Mouse (Mus musculus) cerebellum, adult 2 months (tissue): ENCODE measurements around the gene H60c. TPM values are rescaled to one million over a fixed set of nuclear protein-coding genes. Genes with fewer than 3 reads are reported as not detected.
"Not testable (repeated sequence)": the region's sequence is repeated elsewhere in the genome, so short reads cannot be mapped to it uniquely, and the experiment has no call there.

Source experiments
- DNase-seq, 2 experiments: peaks; one replicate each; pipeline ENCODE4 v3.0.0; 2021
- H3K27ac ChIP-seq: fragments of 200-500 bp; 2 replicates; pipeline ENCODE4 v1.5.1; 2012; ENCODE audit warnings: low read length, control low read depth, inconsistent platforms; ENCODE audit not compliant: insufficient read depth
- H3K27me3 ChIP-seq: fragments of 200-500 bp; 2 replicates; pipeline ENCODE4 v1.6.1; 2012; ENCODE audit warnings: inconsistent platforms, mild to moderate bottlenecking, low read length, moderate library complexity; ENCODE audit not compliant: control insufficient read depth, insufficient read depth
- H3K4me1 ChIP-seq: fragments of 200-500 bp; 2 replicates; pipeline ENCODE4 v1.6.1; 2011; ENCODE audit warnings: low read length; ENCODE audit not compliant: control insufficient read depth, insufficient read depth
- H3K4me3 ChIP-seq: fragments of 200-500 bp; replicated peaks from 2 replicates; pipeline ENCODE3; 2011; ENCODE audit warnings: mild to moderate bottlenecking, low read depth, low read length, control low read depth; ENCODE audit not compliant: insufficient read depth
- CTCF ChIP-seq: fragments of 200-500 bp; IDR thresholded peaks from 2 replicates; pipeline ENCODE4 v1.5.1; 2011; ENCODE audit warnings: low read depth, mild to moderate bottlenecking, control low read depth, low read length, moderate library complexity, borderline replicate concordance; ENCODE audit not compliant: insufficient read depth
- POLR2A ChIP-seq: fragments of 200-500 bp; IDR thresholded peaks from 2 replicates; pipeline ENCODE4 v1.6.1; 2011; ENCODE audit warnings: low read length, control low read depth, borderline replicate concordance; ENCODE audit not compliant: insufficient read depth
- WGBS: fragments of 180-500 bp; shearing (Covaris S2); methylation state at CpG from one replicate; pipeline ENCODE4 v1.1.7; 2018; 5-methylcytosine and 5-hydroxymethylcytosine counted together
- polyA plus RNA-seq: library from polyadenylated mRNA; depleted of rRNA; stranded (reverse); fragments of >200 nt; gene quantifications from 2 replicates; pipeline ENCODE4 v1.2.3, GENCODE M21; 2012; rRNA removed

The H60c gene
- polyA plus RNA-seq, 1 experiment: not detected

GRCm38 (mm10) chr10:3266729-3267128 is 842 bp downstream of the H60c start:
- no peaks in the 10 kb centered on the region for H3K27me3 ChIP-seq
- no peak for TF ChIP-seq POLR2A
- H3K4me3 ChIP-seq: no peak overlapping the region
- H3K4me1 ChIP-seq: no peaks in the 10 kb centered on the region
- H3K27ac ChIP-seq: no peak overlapping the region
- WGBS: 58% methylated on average over 2 of the region's 2 CpGs
- DNase-seq: no peak

GRCm38 (mm10) chr10:3262784-3263183 is 4.8 kb downstream of the H60c start:
- no peak overlapping the region for H3K27ac ChIP-seq

GRCm38 (mm10) chr10:3257391-3257790 is 10.2 kb downstream of the H60c start:
- DNase-seq: no peak
- no peak overlapping the region for H3K4me3 ChIP-seq
- H3K4me1 ChIP-seq: no peaks in the 10 kb centered on the region
- 83% methylated on average over 3 of the region's 3 CpGs for WGBS
- TF ChIP-seq POLR2A (no peak), CTCF (no peak)
- no peaks in the 10 kb centered on the region for H3K27me3 ChIP-seq
- H3K27ac ChIP-seq: no peak overlapping the region

More at GRCm38 (mm10) chr10:3262784-3263183, 4.8 kb downstream of the H60c start:
- H3K4me1 ChIP-seq: no peaks in the 10 kb centered on the region
- H3K27me3 ChIP-seq: no peaks in the 10 kb centered on the region
- no peak overlapping the region for H3K4me3 ChIP-seq
- no peak for TF ChIP-seq POLR2A
- DNase-seq: no peak
- WGBS: 97% methylated on average over 2 of the region's 2 CpGs

- WGBS: 92% methylated on average over 5 of the region's 5 CpGs
- not testable (repeated sequence) for H3K27ac ChIP-seq, H3K27me3 ChIP-seq, H3K4me3 ChIP-seq, DNase-seq, H3K4me1 ChIP-seq
Measured at GRCm38 (mm10) chr10:3238436-3238835, 29.1 kb downstream of the H60c start.

- no peak overlapping the region for H3K27ac ChIP-seq
- no peak overlapping the region for H3K4me3 ChIP-seq
- H3K4me1 ChIP-seq: no peaks in the 10 kb centered on the region
- no peaks in the 10 kb centered on the region; the same call in 1 of the 2 replicates for H3K27me3 ChIP-seq
- 62% methylated on average over 5 of the region's 5 CpGs for WGBS
- DNase-seq: no peak
- no peak for TF ChIP-seq POLR2A
Measured at GRCm38 (mm10) chr10:3236638-3237270, 30.8 kb downstream of the H60c start.

- DNase-seq: no peak
- H3K27me3 ChIP-seq: no peaks in the 10 kb centered on the region
- TF ChIP-seq CTCF (no peak), POLR2A (no peak)
- H3K27ac ChIP-seq: no peak overlapping the region
- no peak overlapping the region for H3K4me3 ChIP-seq
- H3K4me1 ChIP-seq: no peaks in the 10 kb centered on the region
- WGBS: 77% methylated on average over 2 of the region's 2 CpGs
Measured at GRCm38 (mm10) chr10:3228447-3229195, 39.0 kb downstream of the H60c start.

Other genes with a start within 250 kb of the H60c start
- 12.4 and 13.4 TPM in 2 replicates for gene Ppp1r14c, start 98.3 kb upstream of the H60c start, polyA plus RNA-seq